Mouse (Mus musculus): ENCODE measurements at regions not wholly inside any gene's neighbourhood (a gene's known extent, or its start where the extent isn't known, plus 50 kb on each side); places are given as distances from the start of the nearest gene placed in this dataset.

- no peak for DNase-seq (ENCODE audit: low spot score in 2 of 2)
Observed at GRCm38 (mm10) chr5:62545785-62546184, 220.2 kb downstream of the Arap2 start.

DNA sequence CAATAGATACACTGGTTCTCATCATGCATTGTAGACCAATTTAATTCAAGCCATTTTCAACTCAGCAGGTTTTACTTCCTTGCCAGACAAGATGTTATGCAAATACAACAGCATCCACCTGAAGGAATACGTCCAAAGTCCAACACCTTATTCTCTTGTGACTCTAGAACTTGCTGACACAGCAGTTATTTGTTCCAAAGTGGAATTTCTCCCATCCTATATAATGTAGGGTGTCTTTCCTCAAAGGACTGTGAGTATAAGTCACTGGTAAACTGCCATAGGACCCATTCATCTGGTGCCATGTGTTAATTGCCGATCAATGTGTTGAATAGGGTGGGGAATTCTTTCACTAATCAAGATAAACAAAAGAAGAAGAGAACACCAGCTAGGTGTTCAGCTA, 226.7 kb downstream of the Arap2 start:
- DNase-seq (ENCODE audit: low spot score in 2 of 2), result no peak

DNA sequence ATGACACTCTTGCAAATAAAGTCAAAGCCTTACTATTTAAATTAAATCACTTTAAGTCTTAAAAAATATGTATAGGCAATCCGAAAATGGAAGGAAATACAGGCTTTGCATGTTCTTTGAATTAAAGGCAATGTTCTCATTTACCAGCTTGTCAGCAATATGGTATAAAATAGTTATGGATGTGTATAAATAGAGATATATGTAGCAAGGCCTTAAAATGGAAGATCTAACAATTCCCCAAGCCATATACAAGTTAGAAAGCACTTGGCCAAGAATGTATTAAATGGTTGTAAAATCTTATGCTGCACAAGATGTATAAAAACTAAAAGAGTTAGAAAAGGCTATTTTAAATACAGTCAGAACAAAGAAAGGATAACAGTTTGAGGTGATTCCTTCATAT, 254.1 kb downstream of the Arap2 start:
- DNase-seq (ENCODE audit: low spot score in 2 of 2), result no peak

- DNase-seq (ENCODE audit: low spot score in 2 of 2), result peak in 1 of 2 experiments; percentile 5
Observed at GRCm38 (mm10) chr5:62483521-62483920, 282.4 kb downstream of the Arap2 start.

DNA sequence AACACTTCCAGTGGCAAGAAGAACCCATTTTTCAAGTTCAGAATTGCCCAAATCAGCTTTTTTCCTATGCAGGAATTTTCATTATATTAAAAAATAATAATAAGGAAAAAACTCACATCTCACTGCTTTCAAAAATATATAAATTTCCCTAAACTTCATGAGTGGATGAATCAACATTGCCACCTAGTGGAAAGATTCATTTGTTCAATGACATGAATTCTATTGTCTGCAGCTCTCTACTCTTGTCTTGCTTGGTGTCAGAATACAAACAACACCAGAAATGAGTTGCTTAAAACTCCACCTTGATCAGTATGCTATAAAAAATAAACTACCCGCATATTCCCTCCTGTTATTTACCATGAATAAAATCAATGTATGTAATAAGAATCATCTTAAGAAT, 285.0 kb downstream of the Arap2 start:
- DNase-seq (ENCODE audit: low spot score in 2 of 2), result no peak

DNA sequence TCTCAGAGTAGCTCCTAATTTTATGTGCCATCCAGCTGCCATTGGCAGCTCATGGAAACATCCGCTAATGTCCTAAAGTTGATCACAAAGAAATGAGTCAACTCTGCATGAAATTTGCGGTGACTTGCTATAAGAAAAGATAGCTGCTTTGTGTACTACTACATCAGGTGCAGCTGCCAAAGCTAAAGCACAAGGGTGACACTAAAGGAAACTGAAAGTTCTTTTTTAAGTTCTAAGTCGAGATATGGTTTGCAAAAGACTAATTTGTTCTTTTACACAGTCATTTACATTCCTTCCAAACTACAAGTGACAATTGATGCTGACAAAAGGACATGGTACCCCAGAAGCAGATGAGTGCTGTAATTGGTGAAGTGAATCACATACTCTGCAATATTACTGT, 292.5 kb downstream of the Arap2 start:
- DNase-seq (ENCODE audit: low spot score in 2 of 2), result no peak

DNA sequence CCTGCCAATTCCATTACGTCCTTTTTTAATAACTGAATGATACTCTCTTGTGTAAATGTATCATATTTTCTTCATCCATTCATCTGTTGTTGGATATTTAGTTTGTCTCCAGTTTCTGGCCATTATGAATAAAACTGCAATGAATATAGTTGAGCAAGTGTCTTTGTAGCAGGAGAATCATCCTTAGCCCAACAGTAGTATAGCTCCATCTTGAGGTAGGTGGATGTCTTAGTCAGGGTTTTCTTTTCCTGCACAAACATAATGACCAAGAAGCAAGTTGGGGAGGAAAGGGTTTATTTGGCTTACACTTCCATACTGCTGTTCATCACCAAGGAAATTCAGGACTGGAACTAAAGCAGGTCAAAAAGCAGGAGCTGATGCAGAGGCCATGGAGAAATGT, 299.2 kb downstream of the Arap2 start:
- no peak for DNase-seq (ENCODE audit: low spot score in 2 of 2)

DNA sequence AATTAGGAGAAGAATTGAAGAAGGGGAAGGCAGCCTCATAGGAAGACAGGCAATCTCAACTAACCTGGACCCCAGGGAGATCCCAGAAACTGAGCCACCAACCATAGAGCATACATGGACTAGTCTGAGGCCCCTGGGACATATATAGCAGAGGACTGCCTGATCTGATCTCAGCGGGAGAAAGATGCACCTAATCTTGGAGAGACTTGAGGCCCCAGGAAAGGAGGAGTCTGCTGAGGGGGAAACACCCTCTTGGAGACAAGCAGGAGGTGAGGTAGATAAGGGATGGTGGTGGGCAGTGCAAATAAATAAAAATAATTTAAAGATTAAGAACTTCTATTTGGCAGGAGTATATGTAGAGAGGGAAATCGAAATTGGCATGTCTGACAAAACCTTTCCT, 303.4 kb downstream of the Arap2 start:
- DNase-seq (ENCODE audit: low spot score in 2 of 2), result no peak

Measured in adrenal gland, postnatal 4 days (tissue).